Mouse (Mus musculus) cerebellum, adult 2 months (tissue): Measurements from ENCODE around the gene Myo18a.

Experiments used
- CTCF ChIP-seq: fragments of 200-500 bp; IDR thresholded peaks from 2 replicates; pipeline ENCODE4 v1.5.1; 2011; ENCODE audit warnings: low read depth, mild to moderate bottlenecking, control low read depth, low read length, moderate library complexity, borderline replicate concordance; ENCODE audit not compliant: insufficient read depth
- POLR2A ChIP-seq: fragments of 200-500 bp; IDR thresholded peaks from 2 replicates; pipeline ENCODE4 v1.6.1; 2011; ENCODE audit warnings: low read length, control low read depth, borderline replicate concordance; ENCODE audit not compliant: insufficient read depth

DNA sequence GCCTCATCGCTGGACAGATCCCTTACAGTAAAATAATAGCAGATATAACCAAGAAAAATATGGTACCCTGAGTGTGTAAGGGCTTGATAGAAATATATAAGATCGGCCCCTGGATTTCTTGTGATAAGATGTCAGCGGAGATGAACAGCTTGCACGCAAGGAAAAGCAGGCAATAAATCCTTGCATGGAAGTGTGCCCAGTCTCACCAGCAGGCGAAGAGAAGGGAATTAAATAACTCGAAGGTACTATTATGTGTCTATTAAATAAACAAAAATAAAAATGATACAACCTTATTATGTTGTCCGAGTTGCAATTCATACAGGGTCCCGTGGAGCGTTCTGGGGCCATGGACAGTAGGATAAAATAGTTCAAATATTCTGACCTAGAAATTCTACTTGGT, 133.0 kb downstream of the Myo18a start:
- no peak for TF ChIP-seq CTCF
- TF ChIP-seq POLR2A: no peak
